Mouse (Mus musculus) myocyte (in vitro differentiated cells): ENCODE measurements at regions not wholly inside any gene's neighbourhood (a gene's known extent, or its start where the extent isn't known, plus 50 kb on each side); places are given as distances from the start of the nearest gene placed in this dataset.

Source experiments
- MYOG ChIP-seq, 3 experiments: IDR thresholded peaks; one replicate each; pipeline ENCODE4 v1.6.1; 2011; ENCODE audit warnings: control low read depth in 2 of 3, low read depth in 2 of 3, mild to moderate bottlenecking in 2 of 3; ENCODE audit not compliant: insufficient read length in 2 of 3, control insufficient read depth in 1 of 3, insufficient read depth in 1 of 3
- POLR2A ChIP-seq: IDR thresholded peaks from one replicate; pipeline ENCODE4 v1.6.1; 2011; ENCODE audit warnings: low read depth, mild to moderate bottlenecking, control low read depth, moderate library complexity; ENCODE audit not compliant: insufficient read length
- USF1 ChIP-seq: IDR thresholded peaks from one replicate; pipeline ENCODE4 v1.6.1; 2011; ENCODE audit warnings: low read depth, mild to moderate bottlenecking, control low read depth, moderate library complexity

DNA sequence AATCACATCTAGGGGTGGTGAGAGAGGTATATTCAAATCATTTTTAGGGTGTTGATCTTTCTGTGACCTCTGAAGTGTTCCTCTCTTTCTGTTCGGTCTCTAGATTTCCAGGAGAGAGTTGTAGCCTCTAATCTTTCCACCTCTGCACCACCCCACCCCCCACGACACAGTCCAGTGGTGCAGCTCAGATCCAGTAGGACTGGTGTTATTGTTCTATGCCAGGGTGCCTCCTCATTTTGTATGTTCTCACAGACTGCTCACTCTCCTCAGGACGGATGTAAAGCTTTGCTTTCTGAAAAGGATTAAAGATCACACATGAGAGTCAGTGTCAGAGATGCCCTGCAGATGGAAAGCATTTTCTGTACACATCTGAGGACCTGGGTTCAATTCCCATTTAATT lies 964.6 kb upstream of the Jmjd1c start:
- no peak for TF ChIP-seq USF1
- TF ChIP-seq POLR2A: no peak
- no peak for TF ChIP-seq MYOG (IDR thresholded peaks at IDR 0.05; ENCODE audit: control insufficient read depth in 1 of 3, insufficient read depth in 1 of 3, insufficient read length in 2 of 3, low read depth in 2 of 3)
